Mouse (Mus musculus): ENCODE results near the gene Phlda3.

DNA sequence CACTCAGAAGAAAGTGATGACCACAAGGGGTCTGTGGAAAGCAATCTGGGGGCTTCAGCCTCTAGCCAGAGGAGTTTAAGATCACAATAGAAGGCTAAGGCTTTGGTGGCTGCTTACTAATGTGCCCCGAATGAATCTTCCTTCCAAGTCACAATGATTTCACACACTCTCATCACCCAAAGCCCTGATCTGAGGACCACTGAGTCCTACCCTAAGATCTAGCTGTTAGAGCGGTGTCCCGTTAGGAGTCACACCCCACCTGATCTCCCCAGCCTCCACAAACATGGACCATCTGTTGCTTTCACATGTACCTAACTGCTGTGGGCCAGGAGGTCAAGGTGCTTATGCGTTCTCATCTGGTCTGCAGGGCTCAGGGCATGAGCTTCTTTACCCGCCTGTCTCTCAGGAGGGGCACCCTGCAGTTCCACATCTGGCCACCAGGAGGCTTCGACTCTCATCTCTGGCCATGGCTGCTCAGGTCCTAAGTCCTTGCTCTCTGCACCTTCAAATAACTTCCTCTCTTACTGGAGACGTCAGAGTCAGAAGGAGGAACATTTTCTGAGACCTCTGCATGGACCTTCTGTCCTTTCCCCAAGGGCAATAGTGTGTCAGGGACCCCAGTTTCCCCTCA lies 45.2 kb downstream of the Phlda3 start:
- TF ChIP-seq CTCF (IDR thresholded peaks at IDR 0.05; ENCODE audit: extremely low read depth, insufficient read depth, insufficient read length, insufficient replicate concordance) (peak; percentile 93), POLR2A (IDR thresholded peaks at IDR 0.05; ENCODE audit: low read depth, low read length) (no peak)
